Mouse (Mus musculus): ENCODE results near the gene Gprc5a.

DNA sequence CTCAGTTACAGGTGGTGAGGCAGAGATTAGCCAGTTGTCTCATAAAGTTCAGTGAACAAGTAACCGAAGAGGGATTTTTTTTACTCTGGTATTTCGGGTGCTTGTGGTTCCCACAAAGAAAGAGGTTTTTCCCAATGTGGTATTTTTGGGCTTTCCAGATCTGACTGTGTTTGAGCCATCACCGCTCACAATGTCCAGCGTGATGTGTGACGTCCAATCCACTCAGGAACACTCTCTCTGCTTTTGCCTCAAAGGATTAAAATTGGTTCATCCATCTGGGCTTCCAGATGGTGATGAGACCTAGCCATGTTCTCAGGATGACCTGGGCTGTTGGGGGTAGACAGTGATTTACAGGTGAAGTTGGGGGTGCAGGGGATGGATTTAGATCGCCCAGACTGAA lies 41.6 kb downstream of the Gprc5a start:
- TF ChIP-seq CTCF (IDR thresholded peaks at IDR 0.05; ENCODE audit: extremely low read depth, insufficient read length, insufficient replicate concordance, low read depth, low read length) (no peak), POLR2A (IDR thresholded peaks at IDR 0.05; ENCODE audit: low read depth, low read length) (no peak)

Measured in small intestine, adult 2 months (tissue).